Mouse (Mus musculus) limb, embryonic 14.5 days (tissue): Measurements from ENCODE around the gene Clec3a. TPM values are rescaled to one million over a fixed set of nuclear protein-coding genes. Genes with fewer than 3 reads are reported as not detected.

Experiments used
- ATAC-seq: fragments of 200-750 bp; cut with Nextera tagmentation; 2 replicates; pipeline ENCODE4 v1.8.0; 2017; ENCODE audit warnings: low read depth, moderate number of reproducible peaks, moderate TSS enrichment; ENCODE audit not compliant: low FRiP score
- DNase-seq: peaks from one replicate; pipeline ENCODE4 v3.0.0-alpha.2; 2015; ENCODE audit warnings: low spot score
- H3K27ac ChIP-seq: fragments of 300-500 bp; sonication (generic); replicated peaks from 2 replicates; pipeline ENCODE4 v1.5.1; 2014; ENCODE audit warnings: low read depth, mild to moderate bottlenecking, low read length, moderate library complexity, mixed read lengths
- H3K27me3 ChIP-seq: fragments of 300-500 bp; sonication (generic); 2 replicates; pipeline ENCODE4 v1.6.1; 2014; ENCODE audit warnings: low read length, mixed read lengths; ENCODE audit not compliant: control insufficient read depth, insufficient read depth
- H3K36me3 ChIP-seq: fragments of 300-500 bp; sonication (generic); 2 replicates; pipeline ENCODE4 v1.6.1; 2014; ENCODE audit warnings: mild to moderate bottlenecking, low read length, moderate library complexity, mixed read lengths; ENCODE audit not compliant: control insufficient read depth, insufficient read depth
- H3K4me1 ChIP-seq: fragments of 300-500 bp; sonication (generic); 2 replicates; pipeline ENCODE4 v1.6.1; 2014; ENCODE audit warnings: antibody characterized with exemption, low read length, mixed read lengths; ENCODE audit not compliant: control insufficient read depth, insufficient read depth
- H3K4me2 ChIP-seq: fragments of 300-500 bp; sonication (generic); replicated peaks from 2 replicates; pipeline ENCODE4 v1.6.1; 2014; ENCODE audit warnings: low read depth, mild to moderate bottlenecking, low read length, moderate library complexity; ENCODE audit not compliant: severe bottlenecking
- H3K4me3 ChIP-seq: fragments of 300-500 bp; sonication (generic); replicated peaks from 2 replicates; pipeline ENCODE4 v1.5.1; 2014; ENCODE audit warnings: low read length
- H3K9ac ChIP-seq: fragments of 300-500 bp; sonication (generic); 2 replicates; pipeline ENCODE4 v1.6.1; 2014; ENCODE audit warnings: mild to moderate bottlenecking, low read depth, low read length, moderate library complexity; ENCODE audit not compliant: severe bottlenecking
- H3K9me3 ChIP-seq: fragments of 300-500 bp; sonication (generic); 2 replicates; pipeline ENCODE4 v1.6.1; 2016; ENCODE audit warnings: low read length; ENCODE audit not compliant: control insufficient read depth
- POLR2A ChIP-seq: fragments of 200-500 bp; IDR thresholded peaks from 2 replicates; pipeline ENCODE4 v1.8.0; 2012; ENCODE audit warnings: inconsistent platforms, mild to moderate bottlenecking, moderate library complexity, borderline replicate concordance; ENCODE audit not compliant: insufficient read depth, insufficient read length; ENCODE audit errors: extremely low read depth
- WGBS: fragments of 180-500 bp; shearing (Covaris S2); extraction: QIAGEN DNeasy Blood & Tissue Kit; methylation state at CpG from one replicate; pipeline ENCODE4 v1.1.7; 2014; 5-methylcytosine and 5-hydroxymethylcytosine counted together
- polyA plus RNA-seq, 2 experiments: library from polyadenylated mRNA; depleted of rRNA in 1 of 2; stranded (reverse) in 1 of 2; unstranded in 1 of 2; fragments of >200 nt; fragmentation: Nextera tagmentation in 1 of 2; extraction: Ambion mirVana in 1 of 2; gene quantifications; 2 replicates each; pipeline versions ENCODE4 v1.2.1 to v1.2.3; 2012 to 2014

Gene Clec3a
- polyA plus RNA-seq, 2 experiments: 3.4 to 8.3 TPM

- H3K9ac ChIP-seq: no peak overlapping the region
- no peaks in the 10 kb centered on the region for H3K9me3 ChIP-seq
- no peaks in the 10 kb centered on the region for H3K4me1 ChIP-seq
- DNase-seq (no peak), ATAC-seq (no peak)
- H3K36me3 ChIP-seq: no peaks in the 10 kb centered on the region
- no peak overlapping the region for H3K27ac ChIP-seq
- H3K4me2 ChIP-seq: no peak overlapping the region
- no peak for TF ChIP-seq POLR2A
- no peak overlapping the region for H3K4me3 ChIP-seq
- WGBS: 81% methylated on average over 5 of the region's 5 CpGs
- no peaks in the 10 kb centered on the region for H3K27me3 ChIP-seq
Observed at GRCm38 (mm10) chr8:114418486-114418885, 600 bp downstream of the Clec3a start.

GRCm38 (mm10) chr8:114418904-114419303 is 1.0 kb downstream of the Clec3a start:
- TF ChIP-seq POLR2A: no peak
- Histone ChIP-seq H3K27ac (no peak overlapping the region), H3K4me2 (no peak overlapping the region), H3K4me3 (no peak overlapping the region), H3K27me3 (no peaks in the 10 kb centered on the region), H3K36me3 (no peaks in the 10 kb centered on the region), H3K9ac (no peak overlapping the region), H3K4me1 (no peaks in the 10 kb centered on the region), H3K9me3 (no peaks in the 10 kb centered on the region)
- 64% methylated on average over 6 of the region's 6 CpGs for WGBS
- ATAC-seq (no peak), DNase-seq (no peak)

GRCm38 (mm10) chr8:114421544-114421943 is 3.7 kb downstream of the Clec3a start:
- Histone ChIP-seq H3K4me2 (no peak overlapping the region), H3K36me3 (no peaks in the 10 kb centered on the region), H3K9ac (no peak overlapping the region), H3K9me3 (no peaks in the 10 kb centered on the region), H3K4me1 (no peaks in the 10 kb centered on the region), H3K27me3 (no peaks in the 10 kb centered on the region), H3K4me3 (no peak overlapping the region), H3K27ac (no peak overlapping the region)
- WGBS: 68% methylated on average over 4 of the region's 4 CpGs
- no peak for DNase-seq
- ATAC-seq: no peak
- TF ChIP-seq POLR2A: no peak

GRCm38 (mm10) chr8:114438236-114438635 is 20.4 kb downstream of the Clec3a start:
- H3K4me1 ChIP-seq: peaks cover 4% of the 10 kb centered on the region
- no peaks in the 10 kb centered on the region for H3K9me3 ChIP-seq
- no peak overlapping the region for H3K4me2 ChIP-seq
- WGBS: 3% methylated on average over 6 of the region's 6 CpGs
- TF ChIP-seq POLR2A: no peak
- H3K9ac ChIP-seq: no peak overlapping the region
- no peak for ATAC-seq
- no peaks in the 10 kb centered on the region for H3K36me3 ChIP-seq
- H3K27me3 ChIP-seq: no peaks in the 10 kb centered on the region
- H3K4me3 ChIP-seq: no peak overlapping the region
- DNase-seq: peak; percentile 63
- no peak overlapping the region for H3K27ac ChIP-seq

- H3K4me3 ChIP-seq: peak within 1 kb of the TSS; percentile 62
- H3K36me3 ChIP-seq: no peaks in the 10 kb centered on the region
- ATAC-seq (peak; percentile 96), DNase-seq (peak; percentile 97)
- H3K9me3 ChIP-seq: no peaks in the 10 kb centered on the region
- H3K27ac ChIP-seq: no peak within 1 kb of the TSS
- peaks cover 4% of the 10 kb centered on the region for H3K4me1 ChIP-seq
- under 1% methylated on average over 49 of the region's 54 CpGs for WGBS
- peak; percentile 50; the same call in 1 of the 2 replicates for TF ChIP-seq POLR2A
- peak within 1 kb of the TSS; percentile 58 for H3K9ac ChIP-seq
- no peaks in the 10 kb centered on the region for H3K27me3 ChIP-seq
- peak within 1 kb of the TSS; percentile 87 for H3K4me2 ChIP-seq
Observed at GRCm38 (mm10) chr8:114439334-114440204, 21.7 kb downstream of the Clec3a start, which contains the start of gene Wwox. Wwox (plus strand) TSS chr8:114439655.

- no peaks in the 10 kb centered on the region for H3K36me3 ChIP-seq
- 23% methylated on average over 5 of the region's 5 CpGs for WGBS
- peaks cover 4% of the 10 kb centered on the region for H3K4me1 ChIP-seq
- DNase-seq: no peak
- TF ChIP-seq POLR2A: no peak
- ATAC-seq: no peak
- peak overlapping the region; percentile 62 for H3K4me3 ChIP-seq
- H3K9ac ChIP-seq: peak overlapping the region; percentile 58
- H3K4me2 ChIP-seq: peak overlapping the region; percentile 87
- no peaks in the 10 kb centered on the region for H3K27me3 ChIP-seq
- H3K9me3 ChIP-seq: no peaks in the 10 kb centered on the region
- H3K27ac ChIP-seq: no peak overlapping the region
Observed at GRCm38 (mm10) chr8:114440205-114440589, 22.3 kb downstream of the Clec3a start.
